Mouse (Mus musculus) thymus, postnatal 14 days (tissue): Measurements from ENCODE around the gene Pex10.

Experiments used
- DNase-seq: peaks from one replicate; pipeline ENCODE4 v3.0.0; 2021

Gene Pex10

DNA sequence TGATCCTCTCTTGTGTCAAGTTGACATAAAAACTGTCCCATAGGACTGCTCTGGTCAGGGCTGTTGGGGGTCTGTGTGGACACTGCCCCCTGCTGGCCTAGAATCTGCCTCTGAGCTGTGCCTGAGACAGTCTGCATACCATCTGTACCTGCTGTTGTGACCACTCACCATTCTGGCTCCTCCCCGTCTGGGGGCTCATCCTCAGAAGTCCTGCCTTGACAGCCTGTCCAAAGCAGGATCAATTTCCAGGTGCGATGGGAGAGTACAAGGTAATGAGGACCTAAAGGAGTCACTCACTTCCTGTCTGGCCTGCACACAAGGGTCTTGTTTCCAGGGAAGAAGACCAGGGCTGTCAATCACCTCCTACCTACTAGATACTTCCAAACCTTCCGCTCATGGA is 27.7 kb downstream of the Pex10 start:
- DNase-seq: peak; percentile 73

DNA sequence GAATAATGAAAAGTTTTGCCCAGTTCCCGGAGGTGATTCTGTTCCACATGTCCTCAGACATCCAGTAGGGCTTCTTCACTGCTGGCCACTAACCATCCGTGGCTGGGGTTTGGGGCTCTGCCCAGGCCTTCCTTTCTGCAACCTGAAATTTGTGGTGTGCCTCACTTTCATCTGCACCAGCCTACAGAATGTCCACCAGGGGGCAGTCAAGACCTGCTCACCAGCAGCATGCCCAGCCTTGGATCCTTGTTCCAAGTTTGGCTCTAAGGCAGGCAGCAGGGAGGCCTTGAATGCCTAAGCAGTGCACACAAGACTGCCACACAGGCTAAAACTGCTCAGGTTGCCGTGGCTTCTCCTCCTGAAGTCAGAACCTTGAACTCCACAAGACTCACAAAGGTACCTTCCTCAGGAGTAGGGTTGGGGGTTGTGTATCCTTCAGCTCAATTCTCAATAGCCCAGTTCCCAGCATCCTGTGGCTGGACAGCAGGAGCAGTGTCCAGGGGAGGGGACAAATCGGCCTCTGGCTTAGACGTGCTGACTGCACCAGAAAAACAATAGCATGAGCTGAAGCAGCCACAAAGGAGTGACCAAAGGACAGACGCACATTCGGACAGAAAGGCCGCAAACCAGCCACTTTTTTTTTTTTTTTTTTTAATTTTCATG is 28.6 kb downstream of the Pex10 start:
- peak; percentile 84 for DNase-seq

DNA sequence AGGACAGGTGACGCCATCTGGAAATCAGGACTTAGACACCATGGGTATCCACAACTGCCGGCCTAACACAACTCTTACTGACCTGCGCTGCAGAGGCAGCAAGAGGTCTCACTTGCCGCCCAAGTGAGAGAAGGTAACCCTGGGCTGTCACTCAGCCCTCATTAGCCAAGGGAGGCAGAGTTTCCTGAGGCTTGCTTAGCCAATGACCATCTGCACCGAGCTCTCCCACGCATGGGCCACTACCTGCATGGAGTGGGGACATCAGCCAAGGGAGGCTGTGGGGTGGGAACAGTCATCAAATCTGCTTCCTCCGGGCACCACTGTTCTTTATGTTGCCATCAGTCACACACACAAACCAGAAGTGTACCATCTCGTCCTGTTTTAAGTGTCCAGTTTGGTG is 29.2 kb downstream of the Pex10 start:
- no peak for DNase-seq

DNA sequence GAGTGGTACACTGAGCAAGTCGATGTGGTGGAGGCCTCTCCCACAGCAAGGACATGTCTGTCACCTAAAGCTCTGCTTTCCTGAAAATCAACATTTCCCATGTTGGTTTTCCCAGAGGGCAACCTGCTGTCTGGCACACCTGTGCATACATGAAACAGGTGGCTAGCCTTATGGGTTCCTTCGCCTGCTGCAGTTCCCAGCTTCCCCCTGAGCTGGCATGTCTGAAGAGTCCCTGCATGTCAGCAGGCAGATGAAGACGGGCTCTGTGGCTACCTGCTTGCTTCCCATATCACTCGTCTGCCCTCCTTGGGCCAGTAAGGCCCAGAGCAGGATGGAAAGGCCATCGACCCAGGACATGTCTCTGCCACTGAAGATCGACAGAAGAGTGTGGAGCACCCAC is 30.6 kb downstream of the Pex10 start:
- no peak for DNase-seq

DNA sequence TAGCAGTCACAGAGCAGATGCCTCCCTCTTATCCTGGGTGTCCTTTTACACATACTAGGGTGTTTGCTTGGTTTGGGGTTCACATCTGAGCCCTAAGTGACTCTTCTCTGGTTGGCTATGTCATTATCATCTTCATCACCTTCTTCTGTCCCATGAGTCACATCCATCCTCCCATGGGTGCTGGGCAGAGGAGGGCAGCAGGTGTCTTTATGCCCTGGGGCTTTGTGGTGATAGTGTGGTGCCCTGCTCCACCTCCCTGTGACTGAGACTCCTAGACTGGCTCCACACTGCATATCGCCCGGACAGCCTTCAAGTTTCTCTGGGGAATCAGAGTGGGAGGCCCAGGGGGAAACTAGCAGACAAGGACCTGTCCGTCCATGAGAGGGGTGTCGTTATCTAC is 31.8 kb downstream of the Pex10 start:
- no peak for DNase-seq

DNA sequence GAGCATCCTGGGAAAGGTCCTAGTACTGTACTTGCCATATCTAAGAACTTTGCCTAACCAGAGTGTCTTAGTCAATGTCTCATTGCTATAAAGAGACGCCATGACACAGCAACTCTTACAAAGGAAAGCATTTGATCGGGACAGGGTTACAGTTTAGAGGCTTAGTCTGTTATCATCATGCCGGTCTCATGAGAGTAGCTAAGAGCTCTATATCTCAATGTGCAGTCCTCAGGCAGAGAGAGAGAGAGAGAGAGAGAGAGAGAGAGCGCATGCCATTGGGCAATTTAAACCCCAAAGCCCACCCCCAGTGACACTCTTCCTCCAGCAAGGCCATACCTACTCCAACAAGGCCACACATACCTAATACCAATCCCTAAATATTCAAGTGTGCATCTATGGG is 41.1 kb downstream of the Pex10 start:
- no peak for DNase-seq

DNA sequence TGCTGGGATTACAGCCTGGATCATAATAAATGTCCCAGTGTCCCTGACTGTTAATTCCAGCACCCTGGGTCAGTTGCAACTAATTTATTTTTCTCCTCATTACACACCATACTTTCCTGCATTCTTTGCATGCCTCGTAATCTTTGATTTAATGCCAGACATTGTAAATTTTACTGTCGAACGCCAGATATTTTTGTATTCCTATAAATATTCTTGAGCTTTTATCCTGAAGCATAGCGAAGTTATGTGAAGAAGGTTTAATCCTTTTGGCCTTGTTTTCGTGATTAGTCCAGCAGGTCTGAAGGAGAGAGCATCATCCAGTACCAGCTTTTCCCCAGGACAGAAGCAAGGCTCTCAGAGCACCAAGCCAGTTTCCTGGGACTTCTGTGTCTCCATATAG is 42.7 kb downstream of the Pex10 start:
- DNase-seq: no peak

DNA sequence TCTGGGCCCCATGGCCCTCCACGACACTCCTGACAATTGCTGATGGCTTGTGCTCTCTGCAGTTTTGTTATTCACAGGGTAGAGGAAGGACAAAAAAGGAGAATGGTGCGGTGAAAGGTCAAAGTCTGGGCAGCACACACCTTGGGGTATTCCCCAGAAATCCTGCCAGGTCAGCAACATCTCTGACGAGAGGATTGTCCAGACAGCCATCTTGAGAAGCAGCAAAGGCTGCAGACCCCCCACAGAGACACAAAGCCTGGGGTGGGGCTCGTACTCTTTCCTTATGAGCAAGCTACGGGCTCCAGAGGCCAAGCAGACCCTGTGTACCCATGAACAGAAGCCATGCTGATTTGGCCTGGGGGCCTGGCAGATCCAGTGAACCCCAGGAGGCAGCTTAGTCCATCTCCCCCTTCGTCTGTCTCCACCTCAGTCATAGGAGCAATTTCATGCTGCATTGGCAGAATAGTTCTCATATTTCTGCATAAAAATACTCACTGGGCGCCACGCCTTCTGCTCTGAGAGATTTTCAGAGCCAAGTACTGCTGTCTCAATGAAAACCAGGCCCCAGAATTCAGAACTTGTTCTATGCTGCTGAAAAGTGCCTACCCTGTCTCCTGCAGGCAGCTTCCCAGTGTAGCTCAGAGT is 47.1 kb downstream of the Pex10 start:
- DNase-seq: no peak

DNA sequence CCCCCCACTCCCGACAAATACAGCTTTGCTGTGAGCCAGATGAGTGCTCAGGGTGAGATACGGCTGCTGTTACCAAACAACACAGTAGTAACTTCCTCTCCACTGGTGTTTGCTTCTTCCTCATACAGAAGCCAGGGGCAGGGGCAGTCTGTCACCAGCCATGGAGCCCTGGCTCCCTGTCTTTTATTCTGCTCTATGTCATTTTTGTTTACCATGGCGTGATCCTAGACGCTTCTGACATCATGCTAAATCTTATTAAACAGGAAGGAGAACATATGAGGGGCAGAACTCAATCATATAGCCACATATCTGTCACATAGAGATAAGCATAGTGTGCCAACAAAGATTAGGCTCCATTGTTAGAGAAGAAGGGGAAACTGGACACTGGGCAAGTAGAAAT is 49.8 kb downstream of the Pex10 start:
- no peak for DNase-seq

DNA sequence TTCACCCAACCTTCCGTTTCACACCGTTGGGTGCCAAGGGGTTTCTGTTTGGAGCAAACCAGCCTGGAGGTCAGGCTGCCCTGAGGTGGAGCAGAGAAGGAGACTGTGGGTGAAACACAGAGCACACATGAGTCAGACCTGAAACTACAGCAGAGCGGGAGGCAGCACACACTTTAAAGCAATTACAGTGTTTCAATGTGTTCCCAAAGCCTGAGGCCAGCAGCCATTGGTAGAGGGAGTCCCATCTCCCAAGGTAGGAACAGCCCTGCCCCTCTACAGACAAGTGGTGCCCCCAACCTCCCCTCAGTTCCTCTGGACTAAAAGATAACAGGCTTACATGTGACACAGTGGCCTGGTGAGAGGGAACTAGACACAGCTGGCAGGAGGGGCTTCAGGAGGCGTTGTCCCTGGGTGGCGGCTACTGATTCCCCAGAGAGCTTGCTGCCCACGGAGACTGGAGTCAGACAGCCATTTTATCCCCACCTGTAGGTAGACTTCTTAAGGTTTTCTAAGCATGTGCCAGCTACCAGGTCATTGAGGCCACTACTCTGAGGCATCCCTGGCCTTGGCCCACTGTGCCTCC is 50.7 kb downstream of the Pex10 start:
- no peak for DNase-seq

DNA sequence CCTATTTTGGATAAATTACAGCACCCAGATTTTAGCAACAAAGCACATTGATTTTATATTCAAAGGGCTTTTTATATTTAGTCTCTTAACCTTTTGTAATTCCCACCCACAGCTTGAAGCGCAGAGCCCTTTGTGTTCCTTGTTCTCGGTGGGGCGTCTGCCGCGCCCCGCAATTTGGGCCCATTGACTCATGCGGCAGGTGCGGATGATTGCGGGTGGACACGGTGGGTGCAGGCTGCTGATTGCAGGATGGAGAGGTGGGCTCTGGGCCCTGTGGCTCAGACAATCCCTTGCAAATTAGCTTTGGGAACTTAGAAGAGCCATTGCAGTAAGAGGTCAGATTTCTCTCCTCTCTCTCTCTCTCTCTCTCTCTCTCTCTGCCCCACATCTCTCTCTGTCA is 51.5 kb downstream of the Pex10 start:
- DNase-seq: no peak

DNA sequence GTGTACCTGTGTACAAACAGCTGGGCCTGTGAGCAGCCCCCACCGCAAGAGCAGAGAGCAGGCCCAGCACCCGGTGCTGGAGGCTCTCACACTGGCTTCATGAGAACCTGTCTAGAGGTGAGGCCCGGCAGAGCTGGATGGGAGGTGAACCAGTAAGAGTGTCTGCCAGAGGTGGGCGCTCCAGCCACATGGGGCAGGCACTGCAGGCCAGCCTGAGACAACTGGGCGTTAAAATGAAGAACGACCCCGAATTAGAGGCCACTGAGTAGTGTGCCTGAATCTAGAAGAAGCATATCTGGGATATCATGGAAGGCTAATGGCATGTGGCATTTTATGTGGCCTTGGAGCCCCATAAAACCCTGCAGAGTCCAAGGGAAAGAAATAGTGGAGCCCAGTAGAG is 53.2 kb downstream of the Pex10 start:
- no peak for DNase-seq

DNA sequence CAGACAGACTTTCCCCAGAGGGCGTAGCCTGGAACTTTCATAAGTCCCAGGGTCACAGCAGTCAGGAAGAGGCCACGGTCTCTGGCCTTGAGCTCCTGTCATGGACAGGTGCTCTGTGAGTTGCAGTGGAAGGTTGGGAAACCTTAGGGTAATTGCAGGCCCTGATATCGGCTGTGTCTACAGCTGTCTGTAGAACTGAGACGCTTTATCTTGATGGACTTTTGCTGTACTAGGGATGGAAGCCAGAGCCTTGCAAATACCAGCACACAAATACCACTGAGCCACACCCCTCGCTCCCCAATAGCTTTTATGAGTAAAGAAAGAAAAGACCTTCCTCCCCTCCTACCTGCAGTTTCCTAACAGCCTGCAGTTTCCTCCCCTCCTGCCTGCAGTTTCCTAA is 53.8 kb downstream of the Pex10 start:
- DNase-seq: no peak

DNA sequence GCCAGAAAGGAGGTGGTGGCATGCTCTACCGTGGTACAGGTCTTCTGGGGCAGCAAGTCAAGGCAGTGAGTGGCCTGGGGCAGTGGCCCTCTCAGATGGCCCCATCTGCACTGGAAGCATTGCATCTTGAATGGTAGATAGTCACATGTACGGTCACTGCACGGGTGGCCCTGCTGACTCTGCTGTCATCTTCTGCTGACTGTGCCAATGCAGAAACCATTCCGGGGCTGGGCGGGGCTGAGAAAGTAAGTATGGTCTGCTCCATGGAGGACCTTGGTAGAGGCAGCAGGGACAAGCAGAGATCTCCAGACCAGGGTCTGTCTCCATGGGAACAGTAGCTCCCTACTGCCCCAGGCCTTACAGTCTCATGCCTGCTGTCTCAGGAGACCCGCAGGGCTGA is 54.4 kb downstream of the Pex10 start:
- DNase-seq: no peak
